Mouse (Mus musculus) myocyte (in vitro differentiated cells): Measurements from ENCODE around the gene Tex11. TPM values are rescaled to one million over a fixed set of nuclear protein-coding genes. Genes with fewer than 3 reads are reported as not detected.

Experiments
- H3K27me3 ChIP-seq: one replicate; pipeline ENCODE4 v1.6.1; 2011; ENCODE audit not compliant: control insufficient read depth, insufficient read depth, insufficient read length
- H3K36me3 ChIP-seq: one replicate; pipeline ENCODE4 v1.6.1; 2011; ENCODE audit not compliant: control insufficient read depth, insufficient read depth
- H3K4me2 ChIP-seq: one replicate; pipeline ENCODE4 v1.6.1; 2011; ENCODE audit warnings: low read depth, control low read depth
- H3K4me3 ChIP-seq: one replicate; pipeline ENCODE4 v1.5.1; 2011; ENCODE audit warnings: mild to moderate bottlenecking, control low read depth, moderate library complexity
- H3K79me2 ChIP-seq: one replicate; pipeline ENCODE4 v1.6.1; 2011; ENCODE audit not compliant: control insufficient read depth, insufficient read depth
- H3ac ChIP-seq: one replicate; pipeline ENCODE4 v1.6.1; 2011; ENCODE audit not compliant: control insufficient read depth, insufficient read length
- CEBPB ChIP-seq: IDR thresholded peaks from 2 replicates; pipeline ENCODE4 v1.6.1; 2011; ENCODE audit warnings: mild to moderate bottlenecking, moderate library complexity; ENCODE audit not compliant: poor library complexity, insufficient read depth, severe bottlenecking
- MAX ChIP-seq: IDR thresholded peaks from one replicate; pipeline ENCODE4 v1.6.1; 2011; ENCODE audit warnings: low read depth, mild to moderate bottlenecking, control low read depth
- TCF12 ChIP-seq: IDR thresholded peaks from one replicate; pipeline ENCODE4 v1.6.1; 2011; ENCODE audit warnings: mild to moderate bottlenecking, control low read depth; ENCODE audit not compliant: poor library complexity, insufficient read depth, severe bottlenecking
- polyA plus RNA-seq: library from polyadenylated mRNA; unstranded; fragments of >200 nt; fragmentation: generic; extraction: Trizol; gene quantifications from one replicate; pipeline ENCODE4 v1.2.1, GENCODE M21; 2012; ENCODE audit warnings: missing spikeins

Gene Tex11
- polyA plus RNA-seq, 1 experiment, result not detected

DNA sequence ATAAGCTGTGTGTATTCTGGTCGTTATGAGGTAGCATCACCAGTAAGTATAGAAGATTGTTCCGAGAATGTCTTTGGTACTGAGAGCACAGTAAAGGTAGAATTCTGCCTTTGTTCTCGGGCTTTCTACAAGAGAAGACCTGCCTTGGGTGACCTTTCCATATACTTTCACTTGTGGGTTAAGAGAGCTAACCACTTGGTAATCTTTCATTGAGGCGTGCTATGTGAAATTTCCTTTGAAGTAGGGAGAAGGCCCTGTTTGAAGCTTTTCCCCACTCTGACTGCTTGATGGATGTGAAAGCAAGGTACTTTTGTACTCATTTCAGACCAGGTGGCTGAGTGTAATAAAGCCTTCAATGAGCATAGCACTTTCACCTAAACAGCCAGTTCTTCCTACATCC, 270.1 kb downstream of the Tex11 start:
- H3K27me3 ChIP-seq, result no peaks in the 10 kb centered on the region
- H3K36me3 ChIP-seq, result no peaks in the 10 kb centered on the region
- H3K79me2 ChIP-seq, result no peaks in the 10 kb centered on the region
- no peak overlapping the region for H3ac ChIP-seq
- no peak overlapping the region for H3K4me3 ChIP-seq
- no peak overlapping the region for H3K4me2 ChIP-seq
- no peak for TF ChIP-seq CEBPB
- TF ChIP-seq MAX, result no peak
- TF ChIP-seq TCF12, result no peak

Other genes starting within 250 kb of the Tex11 start
- gene Slc7a3, start 26.4 kb upstream of the Tex11 start, polyA plus RNA-seq, result 19.0 TPM
- gene Snx12, start 162.9 kb upstream of the Tex11 start, polyA plus RNA-seq, result 46.3 TPM
- gene Foxo4, start 194.9 kb upstream of the Tex11 start, polyA plus RNA-seq, result 20.0 TPM
- gene Gm614, start 204.3 kb upstream of the Tex11 start, polyA plus RNA-seq, result not detected
- gene Il2rg, start 208.6 kb upstream of the Tex11 start, polyA plus RNA-seq, result 4.5 TPM
- not detected for gene Gm20489, start 209.4 kb upstream of the Tex11 start, polyA plus RNA-seq
- gene Med12, start 214.4 kb upstream of the Tex11 start, polyA plus RNA-seq, result 29.6 TPM
- gene Nlgn3, start 239.5 kb upstream of the Tex11 start, polyA plus RNA-seq, result not detected